Mouse (Mus musculus) testis, adult 10 weeks (tissue): Measurements from ENCODE around the gene Tmem125. TPM values are rescaled to one million over a fixed set of nuclear protein-coding genes. Genes with fewer than 3 reads are reported as not detected.

Experiments used
- polyA plus RNA-seq: library from polyadenylated mRNA; stranded (reverse); fragments of 350-450 nt; fragmentation: Illumina TruSeq; extraction: RNeasy Lipid Tissue Mini Kit (QIAGEN cat#74804); gene quantifications from one replicate; pipeline ENCODE4 v1.2.3, GENCODE M21; 2014; ENCODE audit warnings: low read depth, low replicate concordance

The Tmem125 gene
- polyA plus RNA-seq, result not detected

DNA sequence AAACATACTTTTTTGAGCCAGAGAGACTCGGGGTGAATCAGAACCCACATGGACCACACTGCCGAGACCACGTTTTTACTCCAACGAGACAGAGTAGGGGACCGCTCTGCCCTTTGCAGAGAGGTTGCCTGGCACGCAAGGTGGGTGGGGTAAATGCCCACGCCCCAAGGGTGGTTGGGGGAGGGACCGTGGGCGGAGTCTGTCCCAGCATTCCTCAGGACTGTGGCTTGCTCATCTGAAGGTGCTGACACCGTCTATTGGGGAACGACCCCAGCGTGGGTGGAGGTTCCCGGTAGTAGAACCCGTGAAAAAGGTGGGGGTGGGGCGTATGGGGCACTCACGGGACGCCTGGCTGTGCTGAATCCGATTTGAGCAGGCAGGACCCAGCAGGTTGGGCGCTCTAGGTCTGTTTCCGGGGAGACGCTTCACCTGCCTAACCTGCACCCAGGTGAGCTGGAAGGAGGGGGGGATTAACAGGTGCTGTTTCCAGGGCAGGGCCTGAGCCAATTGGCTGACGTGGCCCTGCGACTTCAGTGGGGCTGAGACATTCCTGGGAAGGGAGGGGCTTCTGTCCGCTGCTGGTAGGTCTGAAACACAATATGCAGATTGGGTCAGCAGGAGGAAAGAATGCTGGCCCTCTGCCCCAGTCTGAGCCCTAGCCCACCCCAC lies at the start of gene Tmem125:
Gene Tmem125 (minus strand): TSS at position 453 of the 669 bp plus-strand sequence.

DNA sequence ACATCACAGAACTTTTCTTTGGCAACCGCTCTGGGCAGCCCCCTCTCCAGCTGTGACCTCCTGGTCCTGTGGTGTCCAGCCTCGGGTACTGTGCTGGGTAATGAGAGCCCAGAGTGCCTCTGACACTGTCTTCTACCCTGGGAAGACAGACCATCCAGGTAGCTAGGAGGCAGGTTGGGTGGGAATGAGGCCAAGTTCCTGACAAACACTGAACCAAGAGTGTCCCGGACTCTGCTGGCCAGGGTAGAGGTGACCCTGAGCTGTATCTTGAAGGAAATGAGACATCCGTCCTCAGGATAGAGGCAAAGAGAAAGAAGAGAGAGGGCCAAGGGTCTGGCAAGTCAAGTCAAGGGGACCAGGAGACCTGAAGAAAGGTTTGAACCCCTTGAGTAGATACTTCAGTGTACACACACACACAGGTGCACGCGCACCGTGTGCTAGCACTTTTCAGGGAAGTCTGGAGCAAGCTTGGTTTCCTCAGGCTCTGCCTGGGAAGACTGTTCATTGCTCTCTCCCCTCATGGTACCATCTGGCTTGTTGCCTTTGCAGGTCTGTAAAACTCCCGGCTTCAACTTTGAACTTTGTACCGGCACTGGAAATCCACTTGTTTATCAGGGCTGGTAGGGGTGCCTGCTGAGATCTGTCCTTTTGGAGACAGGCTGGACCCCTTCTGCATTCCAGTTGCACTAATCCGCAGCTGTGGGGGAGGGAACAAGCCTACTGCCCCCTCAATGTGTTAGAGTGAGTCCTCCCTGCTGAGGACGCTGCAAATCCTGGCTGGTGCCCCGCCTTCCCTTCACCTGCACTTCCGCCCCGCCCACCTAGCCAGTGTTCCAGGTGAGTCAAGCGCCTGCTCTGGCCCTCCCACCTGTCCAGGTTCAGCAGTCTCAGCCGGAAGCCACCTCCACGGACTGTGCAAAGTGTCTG lies 17.2 kb downstream of the Tmem125 start, which contains the start of gene 2610528J11Rik:
Gene 2610528J11Rik (plus strand): TSS at position 592 of the 927 bp plus-strand sequence.

Other genes with a start within 250 kb of the Tmem125 start
- gene Szt2, start 134.8 kb downstream of the Tmem125 start, polyA plus RNA-seq, result 1.6 TPM
- gene Med8, start 134.7 kb downstream of the Tmem125 start, polyA plus RNA-seq, result 38.6 TPM
- 2.8 TPM for gene Elovl1, start 116.0 kb downstream of the Tmem125 start, polyA plus RNA-seq
- 23.1 TPM for gene Cdc20, start 106.7 kb downstream of the Tmem125 start, polyA plus RNA-seq
- gene Mpl, start 86.5 kb downstream of the Tmem125 start, polyA plus RNA-seq, result not detected
- gene Tie1, start 54.0 kb downstream of the Tmem125 start, polyA plus RNA-seq, result 0.18 TPM
- not detected for gene 2610528J11Rik, start 17.0 kb downstream of the Tmem125 start, polyA plus RNA-seq
- 92.6 TPM for gene Cfap57, start 76.7 kb upstream of the Tmem125 start, polyA plus RNA-seq
- gene Ebna1bp2, start 76.8 kb upstream of the Tmem125 start, polyA plus RNA-seq, result 39.9 TPM
- gene Olfr62, start 114.9 kb upstream of the Tmem125 start, polyA plus RNA-seq, result 0.25 TPM
- not detected for gene Olfr1342, start 148.7 kb upstream of the Tmem125 start, polyA plus RNA-seq
- not detected for gene Olfr1341, start 159.5 kb upstream of the Tmem125 start, polyA plus RNA-seq
- gene Olfr1340, start 176.1 kb upstream of the Tmem125 start, polyA plus RNA-seq, result not detected
- gene Olfr1339, start 188.1 kb upstream of the Tmem125 start, polyA plus RNA-seq, result not detected
- not detected for gene Olfr1338, start 214.7 kb upstream of the Tmem125 start, polyA plus RNA-seq
- not detected for gene Olfr1337, start 238.5 kb upstream of the Tmem125 start, polyA plus RNA-seq